Mouse (Mus musculus) B cell, adult 62 days (primary cell): Measurements from ENCODE around the gene Prpmp5. TPM values are rescaled to one million over a fixed set of nuclear protein-coding genes. Genes with fewer than 3 reads are reported as not detected.

ENCODE experiments used
- total RNA-seq: library from RNA; stranded (reverse); gene quantifications from 4 replicates; pipeline ENCODE4 v1.2.4, GENCODE M21; 2023

The Prpmp5 gene
- not detected in 4 replicates for total RNA-seq

DNA sequence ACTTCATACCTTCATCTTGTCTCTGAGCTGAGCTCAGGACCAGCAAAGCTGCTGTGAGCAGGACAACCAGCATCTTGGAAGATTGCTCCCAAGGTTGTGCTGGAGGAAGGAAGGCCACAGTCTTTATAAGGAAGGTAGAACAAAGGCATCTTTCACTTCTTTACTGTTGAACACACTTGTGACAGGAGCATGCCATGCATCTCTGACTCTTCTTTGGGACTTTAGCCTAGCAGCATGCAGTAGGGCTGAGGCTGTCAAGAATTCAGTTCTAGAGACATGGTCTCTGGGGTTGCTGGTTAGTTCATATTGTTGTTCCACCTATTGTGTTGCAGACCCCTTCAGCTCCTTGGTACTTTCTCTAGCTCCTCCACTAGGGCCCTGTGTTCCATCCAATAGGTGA lies at the start of gene Prpmp5:
Gene Prpmp5, minus strand, starts transcription at position 101 of the 400 bp plus-strand sequence.

DNA sequence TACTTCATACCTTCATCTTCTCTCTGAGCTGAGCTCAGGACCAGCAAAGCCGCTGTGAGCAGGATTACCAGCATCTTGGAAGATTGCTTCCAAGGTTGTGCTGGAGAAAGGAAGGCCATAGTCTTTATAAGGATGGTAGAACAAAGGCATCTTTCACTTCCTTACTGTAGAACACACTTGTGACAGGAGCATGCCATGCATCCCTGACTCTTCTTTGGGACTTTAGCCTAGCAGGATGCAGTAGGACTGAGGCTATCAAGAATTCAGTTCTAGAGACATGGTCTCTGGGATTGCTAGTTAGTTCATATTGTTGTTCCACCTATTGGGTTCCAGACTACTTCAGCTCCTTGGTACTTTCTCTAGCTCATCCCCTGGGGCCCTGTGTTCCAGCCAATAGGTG lies 49.5 kb upstream of the Prpmp5 start, which contains the start of gene Gm8882:
Gene Gm8882, minus strand, starts transcription at position 101 of the 400 bp plus-strand sequence.

Other genes starting within 250 kb of the Prpmp5 start
- not detected in 4 replicates for gene Prb1, start 104.2 kb downstream of the Prpmp5 start, total RNA-seq
- gene Gm8882, start 49.4 kb upstream of the Prpmp5 start, total RNA-seq = not detected in 4 replicates